Mouse (Mus musculus) brain, embryonic 14.5 days (tissue): ENCODE data around the gene Pdss2.

ENCODE experiments used
- CTCF ChIP-seq: fragments of 200-500 bp; IDR thresholded peaks from 2 replicates; pipeline ENCODE4 v1.5.1; 2012; ENCODE audit warnings: inconsistent platforms, mild to moderate bottlenecking, moderate library complexity, borderline replicate concordance; ENCODE audit not compliant: insufficient read depth, insufficient read length; ENCODE audit errors: extremely low read depth
- POLR2A ChIP-seq: fragments of 200-500 bp; IDR thresholded peaks from 2 replicates; pipeline ENCODE4 v1.6.1; 2012; ENCODE audit warnings: mild to moderate bottlenecking, inconsistent platforms, borderline replicate concordance; ENCODE audit not compliant: poor library complexity, insufficient read depth, insufficient read length, severe bottlenecking; ENCODE audit errors: extremely low read depth

GRCm38 (mm10) chr10:43440050-43440449 lies 218.8 kb downstream of the Pdss2 start:
- TF ChIP-seq POLR2A (no peak), CTCF (no peak)
